Mouse (Mus musculus) macrophage (primary cell): ENCODE results near the gene Slc30a3. TPM values are rescaled to one million over a fixed set of nuclear protein-coding genes. Genes with fewer than 3 reads are reported as not detected.
A peak's percentile ranks its signal among the peaks of the same experiment; 100 is the strongest.
"Not testable (repeated sequence)": the region's sequence is repeated elsewhere in the genome, so short reads cannot be mapped to it uniquely, and the experiment has no call there.

Experiments used
- H3K27ac ChIP-seq: fragments of 350-480 bp; formaldehyde crosslinking; 2 replicates; pipeline ENCODE4 v1.9.0; 2021
- H3K36me3 ChIP-seq: fragments of 350-480 bp; formaldehyde crosslinking; 2 replicates; pipeline ENCODE4 v1.9.0; 2021; ENCODE audit errors: inconsistent target
- H3K4me3 ChIP-seq: fragments of 350-480 bp; formaldehyde crosslinking; 2 replicates; pipeline ENCODE4 v1.9.0; 2021; ENCODE audit errors: inconsistent target
- H3K79me2 ChIP-seq: fragments of 350-480 bp; formaldehyde crosslinking; 2 replicates; pipeline ENCODE4 v1.9.0; 2021; ENCODE audit errors: inconsistent target
- WGBS: methylation state at CpG from one replicate; pipeline ENCODE4 v1.1.7; 2026; ENCODE audit warnings: inconsistent platforms; ENCODE audit not compliant: missing documents; 5-methylcytosine and 5-hydroxymethylcytosine counted together
- polyA plus RNA-seq: library from polyadenylated mRNA; stranded (reverse); fragments of 250-400 nt; gene quantifications from 3 replicates; pipeline ENCODE4 v1.2.4, GENCODE M21; 2018; ENCODE audit warnings: inconsistent platforms

The Slc30a3 gene
- polyA plus RNA-seq, 1 experiment from 2014 or later: not detected

- no peaks in the 10 kb centered on the region for H3K79me2 ChIP-seq
- H3K27ac ChIP-seq: no peak overlapping the region
- 90% methylated on average over 3 of the region's 3 CpGs for WGBS
- no peaks in the 10 kb centered on the region for H3K36me3 ChIP-seq
- H3K4me3 ChIP-seq: no peak overlapping the region
These were observed 26.7 kb downstream of the Slc30a3 start for GRCm38 (mm10) chr5:31081386-31081785.

- 93% methylated on average over 3 of the region's 3 CpGs for WGBS
- H3K79me2 ChIP-seq: no peaks in the 10 kb centered on the region
- H3K27ac ChIP-seq: no peak overlapping the region
- H3K36me3 ChIP-seq: no peaks in the 10 kb centered on the region
- H3K4me3 ChIP-seq: no peak overlapping the region
These were observed 27.3 kb downstream of the Slc30a3 start for GRCm38 (mm10) chr5:31080795-31081164.

GRCm38 (mm10) chr5:31080059-31080794 is 27.8 kb downstream of the Slc30a3 start:
- no peak overlapping the region for H3K27ac ChIP-seq
- no peak overlapping the region for H3K4me3 ChIP-seq
- WGBS: 89% methylated on average over 13 of the region's 13 CpGs
- no peaks in the 10 kb centered on the region for H3K36me3 ChIP-seq
- H3K79me2 ChIP-seq: no peaks in the 10 kb centered on the region

- peaks cover 19% of the 10 kb centered on the region; the same call in 1 of the 2 replicates for H3K36me3 ChIP-seq
- H3K79me2 ChIP-seq: no peaks in the 10 kb centered on the region
- WGBS: 89% methylated on average over 13 of the region's 13 CpGs
- H3K27ac ChIP-seq: no peak overlapping the region
- no peak overlapping the region for H3K4me3 ChIP-seq
These were observed 31.7 kb downstream of the Slc30a3 start for GRCm38 (mm10) chr5:31076346-31076745.

- Histone ChIP-seq H3K36me3 (peaks cover 36% of the 10 kb centered on the region; the same call in 1 of the 2 replicates), H3K79me2 (no peaks in the 10 kb centered on the region), H3K27ac (no peak overlapping the region), H3K4me3 (no peak overlapping the region)
- 95% methylated on average over 12 of the region's 12 CpGs for WGBS
These were observed 34.9 kb downstream of the Slc30a3 start for GRCm38 (mm10) chr5:31073176-31073575.

GRCm38 (mm10) chr5:31071821-31072220 is 36.2 kb downstream of the Slc30a3 start:
- WGBS: 96% methylated on average over 9 of the region's 11 CpGs
- Histone ChIP-seq H3K27ac (no peak overlapping the region), H3K36me3 (peaks cover 43% of the 10 kb centered on the region), H3K4me3 (no peak overlapping the region), H3K79me2 (no peaks in the 10 kb centered on the region)

- no peaks in the 10 kb centered on the region for H3K79me2 ChIP-seq
- no peak overlapping the region for H3K27ac ChIP-seq
- H3K4me3 ChIP-seq: no peak overlapping the region
- WGBS: 100% methylated on average over 2 of the region's 2 CpGs
- peaks cover 49% of the 10 kb centered on the region for H3K36me3 ChIP-seq
These were observed 37.0 kb downstream of the Slc30a3 start for GRCm38 (mm10) chr5:31071059-31071458.

GRCm38 (mm10) chr5:31069810-31070209 is 38.2 kb downstream of the Slc30a3 start:
- no peak overlapping the region for H3K27ac ChIP-seq
- H3K36me3 ChIP-seq: peaks cover 49% of the 10 kb centered on the region
- no peaks in the 10 kb centered on the region for H3K79me2 ChIP-seq
- 97% methylated on average over 3 of the region's 3 CpGs for WGBS
- no peak overlapping the region for H3K4me3 ChIP-seq

GRCm38 (mm10) chr5:31055216-31056140 is 52.6 kb downstream of the Slc30a3 start:
- Histone ChIP-seq H3K4me3 (peak overlapping the region; percentile 54), H3K79me2 (no peaks in the 10 kb centered on the region), H3K27ac (no peak overlapping the region), H3K36me3 (0 out of 2 replicates have a peak, but pooled peaks cover 7% of the 10 kb centered on the region)
- WGBS: 34% methylated on average over 19 of the region's 19 CpGs

GRCm38 (mm10) chr5:31054261-31055215 is 53.5 kb downstream of the Slc30a3 start, which contains the start of gene Cad:
Gene Cad, plus strand, starts transcription at chr5:31054780.
- WGBS: 3% methylated on average over 59 of the region's 64 CpGs
- Histone ChIP-seq H3K27ac (peak within 1 kb of the TSS; percentile 17; the same call in 1 of the 2 replicates), H3K4me3 (peak within 1 kb of the TSS; percentile 54), H3K79me2 (peaks cover 5% of the 10 kb centered on the region; the same call in 1 of the 2 replicates), H3K36me3 (0 out of 2 replicates have a peak, but pooled peaks cover 7% of the 10 kb centered on the region)

- H3K36me3 ChIP-seq, H3K27ac ChIP-seq, H3K79me2 ChIP-seq: not testable (repeated sequence)
- 87% methylated on average over 3 of the region's 4 CpGs for WGBS
- peak overlapping the region; percentile 39; the same call in 1 of the 2 replicates for H3K4me3 ChIP-seq
These were observed 54.3 kb downstream of the Slc30a3 start for GRCm38 (mm10) chr5:31053728-31054127.

GRCm38 (mm10) chr5:31050427-31050826 is 57.6 kb downstream of the Slc30a3 start:
- no peak overlapping the region for H3K27ac ChIP-seq
- H3K4me3 ChIP-seq: no peak overlapping the region
- 0 out of 2 replicates have a peak, but pooled peaks cover 7% of the 10 kb centered on the region for H3K36me3 ChIP-seq
- H3K79me2 ChIP-seq: peaks cover 5% of the 10 kb centered on the region; the same call in 1 of the 2 replicates

GRCm38 (mm10) chr5:31048763-31049641 is 59.0 kb downstream of the Slc30a3 start, which contains the start of gene Slc5a6:
Gene Slc5a6, minus strand, starts transcription at chr5:31048924.
- H3K79me2 ChIP-seq: peaks cover 5% of the 10 kb centered on the region; the same call in 1 of the 2 replicates
- peak within 1 kb of the TSS; percentile 98 for H3K4me3 ChIP-seq
- under 1% methylated on average over 21 of the region's 23 CpGs for WGBS
- peak within 1 kb of the TSS; percentile 91 for H3K27ac ChIP-seq
- H3K36me3 ChIP-seq: 0 out of 2 replicates have a peak, but pooled peaks cover 7% of the 10 kb centered on the region
